Mouse (Mus musculus) bone marrow macrophage, adult 2 months (primary cell): ENCODE results near the gene Hagh.

Experiments
- CTCF ChIP-seq: IDR thresholded peaks from 2 replicates; pipeline ENCODE4 v1.5.1; 2012; ENCODE audit warnings: low read depth, mild to moderate bottlenecking, low read length, moderate library complexity
- POLR2A ChIP-seq: IDR thresholded peaks from 2 replicates; pipeline ENCODE4 v1.6.1; 2012; ENCODE audit warnings: mild to moderate bottlenecking, low read depth, low read length, borderline replicate concordance

- TF ChIP-seq CTCF (no peak), POLR2A (no peak)
These were observed 28.7 kb upstream of the Hagh start for GRCm38 (mm10) chr17:24811211-24811610.
